Mouse (Mus musculus) lung, postnatal 4 days (tissue): ENCODE results near the gene Grsf1.

Experiments
- DNase-seq, 2 experiments: peaks; one replicate each; pipeline ENCODE4 v3.0.0; 2021

Gene Grsf1

GRCm38 (mm10) chr5:88675443-88676387 lies at the start of gene Grsf1:
TSS of gene Grsf1 (minus strand) at chr5:88676171.
- peak; percentile 94 to 96 for DNase-seq

- no peak for DNase-seq
These were observed 48.1 kb upstream of the Grsf1 start for GRCm38 (mm10) chr5:88724030-88724429.

- no peak for DNase-seq
These were observed 46.2 kb upstream of the Grsf1 start for GRCm38 (mm10) chr5:88722213-88722600.

GRCm38 (mm10) chr5:88721565-88722212 lies 45.7 kb upstream of the Grsf1 start:
- DNase-seq: peak; percentile 44 to 64

GRCm38 (mm10) chr5:88721003-88721475 lies 45.1 kb upstream of the Grsf1 start:
- no peak for DNase-seq

- DNase-seq: peak; percentile 98
These were observed 44.4 kb upstream of the Grsf1 start, which contains the start of gene Mob1b for GRCm38 (mm10) chr5:88720116-88721002. TSS of gene Mob1b (plus strand) at chr5:88720855.

- DNase-seq: no peak
These were observed 41.0 kb upstream of the Grsf1 start for GRCm38 (mm10) chr5:88716983-88717382.

- no peak for DNase-seq
These were observed 36.4 kb upstream of the Grsf1 start for GRCm38 (mm10) chr5:88712328-88712727.

- DNase-seq: no peak
These were observed 35.8 kb upstream of the Grsf1 start for GRCm38 (mm10) chr5:88711618-88712224.

- DNase-seq: peak in 1 of 2 experiments; percentile 35
These were observed 35.2 kb upstream of the Grsf1 start for GRCm38 (mm10) chr5:88711128-88711527.

- no peak for DNase-seq
These were observed 27.6 kb upstream of the Grsf1 start for GRCm38 (mm10) chr5:88703551-88703950.

- DNase-seq: no peak
These were observed 26.1 kb upstream of the Grsf1 start for GRCm38 (mm10) chr5:88702041-88702440.

- DNase-seq: no peak
These were observed 23.4 kb upstream of the Grsf1 start for GRCm38 (mm10) chr5:88699251-88699913.

GRCm38 (mm10) chr5:88697291-88697690 lies 21.3 kb upstream of the Grsf1 start:
- no peak for DNase-seq

GRCm38 (mm10) chr5:88693057-88693456 lies 17.1 kb upstream of the Grsf1 start:
- no peak for DNase-seq

GRCm38 (mm10) chr5:88692586-88692985 lies 16.6 kb upstream of the Grsf1 start:
- no peak for DNase-seq

GRCm38 (mm10) chr5:88691506-88692095 lies 15.6 kb upstream of the Grsf1 start:
- no peak for DNase-seq

- DNase-seq: no peak
These were observed 14.9 kb upstream of the Grsf1 start for GRCm38 (mm10) chr5:88690681-88691505.

GRCm38 (mm10) chr5:88689279-88689938 lies 13.4 kb upstream of the Grsf1 start:
- DNase-seq: no peak
